Mouse (Mus musculus) MEL (cell line): ENCODE data around the gene Tnfrsf1b.

Experiments
- CTCF ChIP-seq, 3 experiments: IDR thresholded peaks in 2 of 3; conservative IDR thresholded peaks in 1 of 3; 2 replicates each; pipeline ENCODE4 v1.5.1; 2011 to 2012; ENCODE audit warnings: low read length in 3 of 3, low read depth in 2 of 3, mild to moderate bottlenecking in 2 of 3, improper control_type of control experiment in 1 of 3, inconsistent platforms in 1 of 3, mixed read lengths in 1 of 3, moderate library complexity in 1 of 3; ENCODE audit not compliant: control insufficient read depth in 1 of 3, insufficient read depth in 1 of 3, poor library complexity in 1 of 3, severe bottlenecking in 1 of 3
- ETS1 ChIP-seq: IDR thresholded peaks from 2 replicates; pipeline ENCODE4 v1.6.1; 2012; ENCODE audit warnings: low read depth, mild to moderate bottlenecking, inconsistent platforms, low read length, improper control_type of control experiment, moderate library complexity
- GABPA ChIP-seq: IDR thresholded peaks from 2 replicates; pipeline ENCODE4 v1.6.1; 2012; ENCODE audit warnings: low read depth, mild to moderate bottlenecking, inconsistent platforms, low read length, improper control_type of control experiment, moderate library complexity
- MAX ChIP-seq: IDR thresholded peaks from 2 replicates; pipeline ENCODE4 v1.6.1; 2011; ENCODE audit warnings: low read length, improper control_type of control experiment
- POLR2A ChIP-seq, 2 experiments: IDR thresholded peaks; 2 replicates each; pipeline ENCODE4 v1.6.1; 2011 to 2012; ENCODE audit warnings: low read length in 2 of 2, mild to moderate bottlenecking in 2 of 2, control low read depth in 1 of 2, improper control_type of control experiment in 1 of 2, low read depth in 1 of 2, moderate library complexity in 1 of 2; ENCODE audit not compliant: control insufficient read depth in 1 of 2, insufficient read depth in 1 of 2, poor library complexity in 1 of 2
- RAD21 ChIP-seq: IDR thresholded peaks from 2 replicates; pipeline ENCODE4 v1.6.1; 2011; ENCODE audit warnings: mild to moderate bottlenecking, low read depth, low read length, improper control_type of control experiment
- SMC3 ChIP-seq: IDR thresholded peaks from 2 replicates; pipeline ENCODE4 v1.6.1; 2011; ENCODE audit warnings: low read depth, low read length, improper control_type of control experiment
- TAL1 ChIP-seq: IDR thresholded peaks from 2 replicates; pipeline ENCODE4 v1.6.1; 2012; ENCODE audit warnings: mild to moderate bottlenecking, inconsistent platforms, low read length, moderate library complexity, mixed read lengths

DNA sequence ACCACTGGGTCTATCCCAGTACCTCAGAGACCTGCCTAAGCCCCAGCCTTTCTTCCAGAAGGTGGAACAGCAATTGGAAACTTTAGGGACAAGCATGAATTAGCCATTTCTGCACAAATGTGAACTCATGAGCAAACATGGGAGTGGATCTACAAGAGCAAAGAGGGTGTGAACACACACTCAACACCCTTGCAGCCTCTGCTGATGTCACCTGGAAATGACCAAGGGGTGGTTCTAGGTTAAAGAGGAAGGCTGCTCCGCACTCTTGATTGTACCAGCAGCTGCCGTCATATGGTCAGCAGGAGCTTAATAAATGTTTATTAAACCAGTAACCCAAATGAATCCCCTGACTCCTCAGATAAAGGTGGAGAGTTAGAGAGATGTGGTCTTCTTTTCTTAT, 16.0 kb downstream of the Tnfrsf1b start:
- TF ChIP-seq GABPA (no peak), MAX (no peak), CTCF (IDR thresholded peaks at IDR 0.05 in 2 of 3, conservative IDR thresholded peaks at IDR 0.05 in 1 of 3; ENCODE audit: control insufficient read depth in 1 of 3, insufficient read depth in 1 of 3, low read depth in 2 of 3, low read length in 3 of 3, poor library complexity in 1 of 3, severe bottlenecking in 1 of 3) (no peak), TAL1 (no peak), POLR2A (IDR thresholded peaks at IDR 0.05; ENCODE audit: control insufficient read depth in 1 of 2, insufficient read depth in 1 of 2, low read depth in 1 of 2, low read length in 2 of 2, poor library complexity in 1 of 2) (no peak), RAD21 (no peak), SMC3 (no peak), ETS1 (no peak)
